Comparison of ENCODE assay signal across 8 mouse cellular contexts in the genomic region with DNA sequence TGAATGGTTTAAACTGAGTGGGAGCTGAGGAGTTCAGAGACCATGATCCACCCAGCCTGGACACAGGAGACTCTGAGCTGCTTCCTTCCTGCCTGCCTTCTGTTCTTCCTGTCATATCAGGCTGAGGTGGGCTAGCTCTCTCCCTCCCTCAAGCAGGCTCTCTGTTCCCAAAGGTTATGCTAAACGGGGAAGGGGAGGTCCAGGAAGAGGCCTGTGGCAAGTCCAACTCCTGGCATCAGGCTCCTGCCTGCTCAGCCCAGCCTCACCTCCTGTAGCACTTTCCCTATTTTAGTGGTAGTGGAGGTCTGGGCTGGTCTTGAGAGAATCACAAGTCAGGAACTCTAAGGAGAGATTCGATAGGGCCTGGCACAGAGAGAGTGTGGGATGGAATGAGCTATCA. TPM values are rescaled to one million over a fixed set of nuclear protein-coding genes. Genes with fewer than 3 reads are reported as not detected.
A peak's percentile ranks its signal among the peaks of the same experiment; 100 is the strongest.
DNase-seq lines count a peak whose midpoint lies in the region; ATAC-seq and TF ChIP-seq lines count a peak whose summit lies in the region.

No protein-coding gene starts in this region.

- no peak for TF ChIP-seq CTCF in lung, adult 2 months (IDR thresholded peaks at IDR 0.05; ENCODE audit: insufficient read depth, low read length)

- WGBS in lung, adult 2 months: 12% methylated on average over 2 of the region's 2 CpGs
- 36% methylated on average over 2 of the region's 2 CpGs for WGBS in embryonic facial prominence, embryonic 14.5 days
- 30% methylated on average over 2 of the region's 2 CpGs for WGBS in intestine, embryonic 14.5 days
- WGBS in neural tube, embryonic 13.5 days: 36% methylated on average over 2 of the region's 2 CpGs

- H3K4me3 ChIP-seq in lung, adult 2 months (replicated peaks; ENCODE audit: extremely low read depth, low read depth, low read length): peak overlapping the region; percentile 74
- H3K4me3 ChIP-seq in embryonic facial prominence, embryonic 14.5 days (ENCODE audit: low read depth, low read length): peak overlapping the region; percentile 83
- H3K4me3 ChIP-seq in intestine, embryonic 14.5 days (ENCODE audit: low read depth, low read length): peak overlapping the region; percentile 65
- H3K4me3 ChIP-seq in neural tube, embryonic 13.5 days: peak overlapping the region; percentile 90

- peak overlapping the region; percentile 49; the same call in 1 of the 2 replicates for H3K27ac ChIP-seq in embryonic facial prominence, embryonic 14.5 days (replicated peaks; ENCODE audit: low read depth, low read length)
- H3K27ac ChIP-seq in intestine, embryonic 14.5 days (ENCODE audit: low read depth): no peak overlapping the region
- H3K27ac ChIP-seq in neural tube, embryonic 13.5 days (replicated peaks): peak overlapping the region; percentile 95

- H3K4me2 ChIP-seq in embryonic facial prominence, embryonic 14.5 days (ENCODE audit: low read depth, low read length): peak overlapping the region; percentile 88
- peak overlapping the region; percentile 93 for H3K4me2 ChIP-seq in intestine, embryonic 14.5 days (ENCODE audit: low read length)
- peak overlapping the region; percentile 98 for H3K4me2 ChIP-seq in neural tube, embryonic 13.5 days

- TF ChIP-seq POLR2A in lung, adult 2 months (IDR thresholded peaks at IDR 0.05; ENCODE audit: borderline replicate concordance, extremely low read depth, low read depth, low read length): no peak

- no peak for DNase-seq in lung, adult 2 months
- DNase-seq in lung, postnatal 36 days: no peak
- no peak for DNase-seq in embryonic facial prominence, embryonic 14.5 days (ENCODE audit: low spot score)
- no peak for DNase-seq in intestine, embryonic 14.5 days (ENCODE audit: low spot score)
- no peak for DNase-seq in Muller cell, postnatal 12 days (ENCODE audit: inconsistent ontology term)
- no peak for DNase-seq in thymus, postnatal 14 days
- no peak for DNase-seq in frontal cortex, postnatal 36 days (ENCODE audit: low spot score in 2 of 2)

- peak overlapping the region; percentile 96 for H3K9ac ChIP-seq in embryonic facial prominence, embryonic 14.5 days (ENCODE audit: low read depth, low read length)
- H3K9ac ChIP-seq in intestine, embryonic 14.5 days (ENCODE audit: low read length): peak overlapping the region; percentile 83; the same call in 1 of the 2 replicates
- H3K9ac ChIP-seq in neural tube, embryonic 13.5 days: peak overlapping the region; percentile 99

- H3K9me3 ChIP-seq in embryonic facial prominence, embryonic 14.5 days (ENCODE audit: control insufficient read depth, low read length): no peaks in the 10 kb centered on the region
- H3K9me3 ChIP-seq in intestine, embryonic 14.5 days (ENCODE audit: control insufficient read depth, low read length): no peaks in the 10 kb centered on the region
- no peaks in the 10 kb centered on the region for H3K9me3 ChIP-seq in neural tube, embryonic 13.5 days

- ATAC-seq in embryonic facial prominence, embryonic 14.5 days (ENCODE audit: low read depth): no peak
- ATAC-seq in intestine, embryonic 14.5 days (replicated peaks; ENCODE audit: low FRiP score, low TSS enrichment, low read depth): no peak
- ATAC-seq in neural tube, embryonic 13.5 days (ENCODE audit: low read depth): no peak

- H3K27me3 ChIP-seq in embryonic facial prominence, embryonic 14.5 days (replicated peaks; ENCODE audit: control insufficient read depth, insufficient read depth, low read length): no peaks in the 10 kb centered on the region
- H3K27me3 ChIP-seq in intestine, embryonic 14.5 days (replicated peaks; ENCODE audit: control insufficient read depth, insufficient read depth, low read length): no peaks in the 10 kb centered on the region
- H3K27me3 ChIP-seq in neural tube, embryonic 13.5 days: 0 out of 2 replicates have a peak, but pooled peaks cover 4% of the 10 kb centered on the region

- peaks cover 31% of the 10 kb centered on the region for H3K4me1 ChIP-seq in lung, adult 2 months (ENCODE audit: control insufficient read depth, insufficient read depth, low read length)
- H3K4me1 ChIP-seq in embryonic facial prominence, embryonic 14.5 days (ENCODE audit: control insufficient read depth, insufficient read depth, low read length): peaks cover 25% of the 10 kb centered on the region
- H3K4me1 ChIP-seq in intestine, embryonic 14.5 days (replicated peaks; ENCODE audit: control insufficient read depth, insufficient read depth, low read length): peaks cover 23% of the 10 kb centered on the region
- peaks cover 68% of the 10 kb centered on the region for H3K4me1 ChIP-seq in neural tube, embryonic 13.5 days (replicated peaks)

- peaks cover 5% of the 10 kb centered on the region for H3K36me3 ChIP-seq in embryonic facial prominence, embryonic 14.5 days (ENCODE audit: control insufficient read depth, insufficient read depth, low read length)
- H3K36me3 ChIP-seq in intestine, embryonic 14.5 days (ENCODE audit: control insufficient read depth, insufficient read depth, low read length): no peaks in the 10 kb centered on the region
- peaks cover 7% of the 10 kb centered on the region for H3K36me3 ChIP-seq in neural tube, embryonic 13.5 days

RNA-seq across cellular contexts. Expression of a gene that starts 12.0 kb away (rescaled TPM):
- 106 and 119 TPM in 2 replicates for polyA plus RNA-seq in lung, adult 2 months (2012; rRNA removed)
- 3.7 and 5.2 TPM in 2 replicates for polyA plus RNA-seq in embryonic facial prominence, embryonic 14.5 days (2014; fragmentation: Nextera tagmentation; extraction: Ambion mirVana)
- polyA plus RNA-seq in intestine, embryonic 14.5 days (2014; fragmentation: Nextera tagmentation; extraction: Ambion mirVana): 3.4 and 4.2 TPM in 2 replicates
- polyA plus RNA-seq in neural tube, embryonic 13.5 days (2015; fragmentation: Nextera tagmentation; extraction: Ambion mirVana): 1.8 and 2.6 TPM in 2 replicates

RNA-seq across cellular contexts. Expression of a gene that starts 15.7 kb away (rescaled TPM):
- 77.4 and 91.7 TPM in 2 replicates for polyA plus RNA-seq in lung, adult 2 months (2012; rRNA removed)
- polyA plus RNA-seq in embryonic facial prominence, embryonic 14.5 days (2014; fragmentation: Nextera tagmentation; extraction: Ambion mirVana): 22.5 and 22.6 TPM in 2 replicates
- polyA plus RNA-seq in intestine, embryonic 14.5 days (2014; fragmentation: Nextera tagmentation; extraction: Ambion mirVana): 13.3 and 24.4 TPM in 2 replicates
- 52.8 and 56.6 TPM in 2 replicates for polyA plus RNA-seq in neural tube, embryonic 13.5 days (2015; fragmentation: Nextera tagmentation; extraction: Ambion mirVana)

RNA-seq across cellular contexts. Expression of a gene that starts 15.8 kb away (rescaled TPM):
- polyA plus RNA-seq in lung, adult 2 months (2012; rRNA removed): 249 and 251 TPM in 2 replicates
- polyA plus RNA-seq in embryonic facial prominence, embryonic 14.5 days (2014; fragmentation: Nextera tagmentation; extraction: Ambion mirVana): 239 and 247 TPM in 2 replicates
- 181 and 183 TPM in 2 replicates for polyA plus RNA-seq in intestine, embryonic 14.5 days (2014; fragmentation: Nextera tagmentation; extraction: Ambion mirVana)
- polyA plus RNA-seq in neural tube, embryonic 13.5 days (2015; fragmentation: Nextera tagmentation; extraction: Ambion mirVana): 337 and 343 TPM in 2 replicates

RNA-seq across cellular contexts. Expression of a gene that starts 52.2 kb away (rescaled TPM):
- polyA plus RNA-seq in lung, adult 2 months (2012; rRNA removed): 2.7 and 4.5 TPM in 2 replicates
- 17.7 and 19.8 TPM in 2 replicates for polyA plus RNA-seq in embryonic facial prominence, embryonic 14.5 days (2014; fragmentation: Nextera tagmentation; extraction: Ambion mirVana)
- 15.6 and 18.1 TPM in 2 replicates for polyA plus RNA-seq in intestine, embryonic 14.5 days (2014; fragmentation: Nextera tagmentation; extraction: Ambion mirVana)
- polyA plus RNA-seq in neural tube, embryonic 13.5 days (2015; fragmentation: Nextera tagmentation; extraction: Ambion mirVana): 23.1 and 31.9 TPM in 2 replicates

Comparison
In these comparisons a context has a peak if more than half of its experiments do, and no peak if none do; other contexts are left out.
1. RNA of a gene that starts 12.0 kb away (polyA plus RNA-seq): 106 to 119 TPM in lung, adult 2 months; 3.7 to 5.2 TPM in embryonic facial prominence, embryonic 14.5 days, 3.4 to 4.2 TPM in intestine, embryonic 14.5 days and 1.8 to 2.6 TPM in neural tube, embryonic 13.5 days; every median in the first group is over 10 times any median in the second.
2. Peak in every context shown above with its lines, with median percentiles within 50 percentile points of each other: H3K4me3 ChIP-seq, H3K4me2 ChIP-seq and H3K9ac ChIP-seq.